Mouse (Mus musculus) forebrain, embryonic 15.5 days (tissue): ENCODE data around the gene Hat1. TPM values are rescaled to one million over a fixed set of nuclear protein-coding genes. Genes with fewer than 3 reads are reported as not detected.
"Not testable (repeated sequence)": the region's sequence is repeated elsewhere in the genome, so short reads cannot be mapped to it uniquely, and the experiment has no call there.

ENCODE experiments used
- ATAC-seq: fragments of 200-750 bp; cut with Nextera tagmentation; replicated peaks from 2 replicates; pipeline ENCODE4 v1.8.0; 2017; ENCODE audit warnings: mild to moderate bottlenecking, moderate TSS enrichment, moderate library complexity
- H3K27ac ChIP-seq: fragments of 300-500 bp; sonication (generic); replicated peaks from 2 replicates; pipeline ENCODE4 v1.5.1; 2015; ENCODE audit warnings: mild to moderate bottlenecking, inconsistent platforms
- H3K27me3 ChIP-seq: fragments of 300-500 bp; sonication (generic); 2 replicates; pipeline ENCODE4 v1.6.1; 2015; ENCODE audit warnings: inconsistent platforms
- H3K36me3 ChIP-seq: fragments of 300-500 bp; sonication (generic); 2 replicates; pipeline ENCODE4 v1.6.1; 2015; ENCODE audit warnings: mild to moderate bottlenecking, inconsistent platforms
- H3K4me1 ChIP-seq: fragments of 300-500 bp; sonication (generic); 2 replicates; pipeline ENCODE4 v1.6.1; 2015; ENCODE audit warnings: inconsistent platforms
- H3K4me2 ChIP-seq: fragments of 300-500 bp; sonication (generic); replicated peaks from 2 replicates; pipeline ENCODE4 v1.6.1; 2015; ENCODE audit warnings: mild to moderate bottlenecking, inconsistent platforms
- H3K4me3 ChIP-seq: fragments of 300-500 bp; sonication (generic); 2 replicates; pipeline ENCODE4 v1.5.1; 2015; ENCODE audit warnings: mild to moderate bottlenecking, inconsistent platforms
- H3K9ac ChIP-seq: fragments of 300-500 bp; sonication (generic); replicated peaks from 2 replicates; pipeline ENCODE4 v1.6.1; 2015; ENCODE audit warnings: mild to moderate bottlenecking, inconsistent platforms
- H3K9me3 ChIP-seq: fragments of 300-500 bp; sonication (generic); 2 replicates; pipeline ENCODE4 v1.6.1; 2016; ENCODE audit warnings: inconsistent platforms
- WGBS: fragments of 180-500 bp; shearing (Covaris S2); methylation state at CpG from one replicate; pipeline ENCODE4 v1.1.7; 2015; ENCODE audit warnings: mixed read lengths; 5-methylcytosine and 5-hydroxymethylcytosine counted together
- polyA plus RNA-seq: library from polyadenylated mRNA; unstranded; fragments of >200 nt; fragmentation: Nextera tagmentation; extraction: Ambion mirVana; gene quantifications from 2 replicates; pipeline ENCODE4 v1.2.1, GENCODE M21; 2015

Gene Hat1
- polyA plus RNA-seq, 1 experiment from 2014 or later, result 86.8 TPM

DNA sequence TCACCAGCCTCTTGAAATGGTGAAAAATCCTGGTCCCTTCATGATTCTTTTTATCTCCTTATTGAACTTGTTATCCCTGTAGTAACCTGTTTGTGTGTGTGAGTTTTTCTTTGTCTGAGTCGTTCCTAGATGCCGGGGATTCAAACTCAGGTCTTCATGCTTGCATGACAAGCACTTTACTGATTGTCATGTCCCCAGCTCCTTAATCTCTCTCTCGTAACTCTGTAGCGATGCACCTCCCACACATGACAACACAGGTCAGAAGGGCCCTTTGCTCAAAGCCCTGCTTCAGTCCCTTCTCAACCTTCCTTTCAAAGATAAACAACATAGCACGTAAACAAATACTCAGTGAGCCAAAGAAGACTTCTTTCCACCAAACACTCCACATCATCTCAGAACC, 30.4 kb upstream of the Hat1 start:
- ATAC-seq, result no peak
- Histone ChIP-seq H3K9ac (no peak overlapping the region), H3K4me3 (no peak overlapping the region), H3K4me2 (no peak overlapping the region), H3K27ac (no peak overlapping the region), H3K36me3 (peaks cover 8% of the 10 kb centered on the region; the same call in 1 of the 2 replicates), H3K4me1 (no peaks in the 10 kb centered on the region), H3K27me3 (no peaks in the 10 kb centered on the region), H3K9me3 (no peaks in the 10 kb centered on the region)
- 98% methylated on average over 5 of the region's 5 CpGs for WGBS

DNA sequence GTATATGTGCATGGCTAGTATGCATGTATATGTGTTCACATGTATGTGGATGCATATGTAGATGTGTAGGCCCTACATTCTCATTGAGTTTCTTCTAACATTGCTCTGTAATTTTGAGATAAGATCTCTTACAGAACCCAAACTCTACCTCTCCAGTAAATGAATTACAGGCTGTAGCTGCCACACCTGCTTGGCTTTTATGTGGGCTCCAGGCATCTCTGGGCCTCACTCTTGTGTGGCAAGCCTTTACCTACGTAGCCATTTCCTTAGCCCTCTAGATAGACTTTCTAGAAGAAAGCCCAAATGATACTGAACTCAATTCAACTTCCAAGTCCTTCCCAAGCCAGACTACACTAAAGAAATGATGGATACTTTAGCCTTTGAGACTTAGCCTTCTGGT, 28.6 kb upstream of the Hat1 start:
- no peak for ATAC-seq
- no peaks in the 10 kb centered on the region for H3K27me3 ChIP-seq
- no peak overlapping the region for H3K4me3 ChIP-seq
- H3K9ac ChIP-seq, result no peak overlapping the region
- H3K27ac ChIP-seq, result no peak overlapping the region
- H3K4me1 ChIP-seq, result peaks cover 12% of the 10 kb centered on the region
- H3K36me3 ChIP-seq, result peaks cover 8% of the 10 kb centered on the region; the same call in 1 of the 2 replicates
- 88% methylated on average over 1 of the region's 1 CpGs for WGBS
- no peaks in the 10 kb centered on the region for H3K9me3 ChIP-seq
- no peak overlapping the region for H3K4me2 ChIP-seq

GRCm38 (mm10) chr2:71366618-71367124, 22.1 kb upstream of the Hat1 start:
- H3K36me3 ChIP-seq, result peaks cover 3% of the 10 kb centered on the region; the same call in 1 of the 2 replicates
- peak overlapping the region; percentile 75 for H3K4me3 ChIP-seq
- peak overlapping the region; percentile 64 for H3K4me2 ChIP-seq
- peak overlapping the region; percentile 82 for H3K9ac ChIP-seq
- H3K4me1 ChIP-seq, result peaks cover 26% of the 10 kb centered on the region
- 15% methylated on average over 9 of the region's 9 CpGs for WGBS
- no peaks in the 10 kb centered on the region for H3K27me3 ChIP-seq
- peak overlapping the region; percentile 81 for H3K27ac ChIP-seq
- no peaks in the 10 kb centered on the region for H3K9me3 ChIP-seq
- no peak; the same call in 1 of the 2 replicates for ATAC-seq

DNA sequence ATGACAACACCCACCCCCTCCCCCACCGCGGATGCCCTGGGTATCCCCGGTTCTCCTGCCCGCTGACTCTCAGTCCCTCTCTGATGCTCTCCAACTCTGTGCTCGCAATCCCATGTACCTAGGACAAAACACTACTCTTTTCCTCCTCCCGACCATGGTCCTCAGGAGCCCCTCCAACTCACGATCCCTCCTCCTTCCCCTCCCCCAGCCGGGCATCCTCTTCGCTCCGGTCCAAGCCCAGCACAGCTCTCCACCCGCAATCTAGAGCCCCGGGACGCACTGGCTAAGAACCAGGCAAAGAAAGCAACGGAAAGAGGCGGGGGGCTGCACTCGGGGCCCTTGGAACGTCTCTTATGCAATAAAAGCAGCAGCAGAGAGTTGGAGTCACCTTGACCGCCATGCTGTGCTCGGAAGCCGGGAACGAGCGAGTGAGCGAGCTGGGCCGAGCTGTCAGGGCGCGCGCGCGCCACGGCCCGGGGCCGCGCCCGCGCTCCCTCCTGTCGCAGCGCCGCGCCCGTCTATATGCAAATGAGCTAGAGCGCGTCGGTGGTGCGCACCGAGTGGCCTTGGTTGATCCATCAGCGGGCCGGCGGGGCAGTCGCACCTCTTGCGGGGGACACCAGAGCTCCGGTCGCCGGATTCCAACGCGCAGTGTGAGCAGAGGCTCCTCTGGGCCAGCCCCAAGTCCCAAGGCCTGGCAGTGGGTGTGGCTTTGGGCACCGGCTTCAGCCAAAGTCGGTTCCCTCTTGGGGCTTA, 21.5 kb upstream of the Hat1 start, which contains the start of gene Slc25a12:
Gene Slc25a12 (minus strand): TSS at position 625 of the 756 bp plus-strand sequence.
- H3K4me3 ChIP-seq, result peak within 1 kb of the TSS; percentile 75
- H3K9ac ChIP-seq, result peak within 1 kb of the TSS; percentile 82
- H3K4me1 ChIP-seq, result peaks cover 26% of the 10 kb centered on the region
- peak within 1 kb of the TSS; percentile 64 for H3K4me2 ChIP-seq
- peak; percentile 94 for ATAC-seq
- no peaks in the 10 kb centered on the region; the same call in 1 of the 2 replicates for H3K36me3 ChIP-seq
- H3K27me3 ChIP-seq, result no peaks in the 10 kb centered on the region
- peak within 1 kb of the TSS; percentile 81 for H3K27ac ChIP-seq
- H3K9me3 ChIP-seq, result no peaks in the 10 kb centered on the region
- WGBS, result under 1% methylated on average over 57 of the region's 57 CpGs

DNA sequence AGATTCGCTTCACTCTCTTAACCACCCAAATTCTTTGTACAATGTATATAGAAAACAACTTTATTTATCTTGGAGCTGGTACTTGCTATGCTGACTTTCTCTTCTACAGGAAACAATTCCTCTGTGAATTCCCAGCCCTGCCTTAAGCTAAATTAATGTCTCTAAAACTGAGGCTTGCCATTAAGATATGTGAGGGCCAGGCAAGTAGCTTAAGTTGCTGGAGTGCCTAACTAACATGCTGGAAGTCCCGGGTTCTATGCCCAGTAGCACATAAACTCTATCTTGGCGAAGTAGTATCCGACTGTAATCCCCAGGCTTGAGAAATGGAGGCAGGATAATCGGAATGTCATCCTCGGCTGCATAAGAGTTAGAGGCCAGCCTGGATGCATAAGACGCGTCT, 20.7 kb upstream of the Hat1 start:
- no peak for ATAC-seq
- 35% methylated on average over 8 of the region's 8 CpGs for WGBS
- no peak overlapping the region for H3K9ac ChIP-seq
- peak overlapping the region; percentile 75; the same call in 1 of the 2 replicates for H3K4me3 ChIP-seq
- H3K9me3 ChIP-seq, result no peaks in the 10 kb centered on the region
- H3K27me3 ChIP-seq, result no peaks in the 10 kb centered on the region
- no peak overlapping the region for H3K27ac ChIP-seq
- H3K36me3 ChIP-seq, result no peaks in the 10 kb centered on the region
- peaks cover 26% of the 10 kb centered on the region for H3K4me1 ChIP-seq
- peak overlapping the region; percentile 64 for H3K4me2 ChIP-seq

- WGBS, result 56% methylated on average over 5 of the region's 5 CpGs
- H3K36me3 ChIP-seq, result no peaks in the 10 kb centered on the region
- no peak overlapping the region for H3K4me3 ChIP-seq
- no peak for ATAC-seq
- H3K4me1 ChIP-seq, result peaks cover 4% of the 10 kb centered on the region
- H3K9me3 ChIP-seq, result no peaks in the 10 kb centered on the region
- H3K27me3 ChIP-seq, result no peaks in the 10 kb centered on the region
- no peak overlapping the region for H3K27ac ChIP-seq
- H3K9ac ChIP-seq, result no peak overlapping the region
- H3K4me2 ChIP-seq, result no peak overlapping the region
These were observed 17.0 kb upstream of the Hat1 start for GRCm38 (mm10) chr2:71371790-71372189.

- not testable (repeated sequence) for H3K27me3 ChIP-seq, H3K27ac ChIP-seq, H3K4me2 ChIP-seq, H3K9me3 ChIP-seq, ATAC-seq, H3K36me3 ChIP-seq, H3K4me1 ChIP-seq, H3K9ac ChIP-seq, H3K4me3 ChIP-seq
- 95% methylated on average over 4 of the region's 4 CpGs for WGBS
These were observed 16.5 kb upstream of the Hat1 start for GRCm38 (mm10) chr2:71372261-71372660.

- Histone ChIP-seq H3K9me3 (no peaks in the 10 kb centered on the region), H3K27ac (no peak overlapping the region), H3K27me3 (no peaks in the 10 kb centered on the region), H3K4me3 (no peak overlapping the region), H3K4me1 (no peaks in the 10 kb centered on the region), H3K4me2 (no peak overlapping the region), H3K9ac (no peak overlapping the region), H3K36me3 (no peaks in the 10 kb centered on the region)
- WGBS, result 74% methylated on average over 8 of the region's 8 CpGs
- no peak for ATAC-seq
These were observed 14.2 kb upstream of the Hat1 start for GRCm38 (mm10) chr2:71374275-71375155.

DNA sequence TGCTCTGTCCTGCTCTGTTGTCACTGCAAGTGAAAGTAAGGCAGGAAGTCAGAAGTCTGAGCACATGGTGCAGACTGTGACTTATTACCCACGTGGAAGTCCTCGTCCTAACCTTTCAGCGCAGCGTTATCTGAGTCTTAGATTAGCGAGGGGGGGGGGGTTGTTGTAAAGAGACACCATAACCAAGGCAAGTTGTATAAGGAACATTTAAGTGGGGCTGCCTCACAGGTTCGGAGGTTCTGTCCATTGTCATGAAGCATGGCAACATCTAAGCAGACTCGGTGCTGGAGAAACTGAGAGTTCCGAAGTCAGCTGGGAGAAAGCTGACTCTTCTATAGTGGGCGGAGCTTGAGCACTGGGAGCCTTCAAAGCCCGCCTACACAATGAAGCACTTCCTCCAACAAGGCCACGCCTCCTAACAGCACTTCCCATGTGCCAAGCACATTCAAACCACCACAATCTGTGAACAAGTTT, 12.3 kb upstream of the Hat1 start:
- no peaks in the 10 kb centered on the region for H3K27me3 ChIP-seq
- H3K9ac ChIP-seq, result no peak overlapping the region
- no peaks in the 10 kb centered on the region for H3K4me1 ChIP-seq
- H3K9me3 ChIP-seq, result no peaks in the 10 kb centered on the region
- no peak overlapping the region for H3K4me2 ChIP-seq
- 53% methylated on average over 11 of the region's 11 CpGs for WGBS
- no peak for ATAC-seq
- no peaks in the 10 kb centered on the region for H3K36me3 ChIP-seq
- no peak overlapping the region for H3K27ac ChIP-seq
- H3K4me3 ChIP-seq, result no peak overlapping the region

GRCm38 (mm10) chr2:71377426-71377825, 11.3 kb upstream of the Hat1 start:
- Histone ChIP-seq H3K4me3 (no peak overlapping the region), H3K36me3 (no peaks in the 10 kb centered on the region), H3K27ac (no peak overlapping the region), H3K9me3 (no peaks in the 10 kb centered on the region), H3K4me1 (no peaks in the 10 kb centered on the region), H3K9ac (no peak overlapping the region), H3K4me2 (no peak overlapping the region), H3K27me3 (no peaks in the 10 kb centered on the region)
- WGBS, result 90% methylated on average over 5 of the region's 5 CpGs
- no peak for ATAC-seq

DNA sequence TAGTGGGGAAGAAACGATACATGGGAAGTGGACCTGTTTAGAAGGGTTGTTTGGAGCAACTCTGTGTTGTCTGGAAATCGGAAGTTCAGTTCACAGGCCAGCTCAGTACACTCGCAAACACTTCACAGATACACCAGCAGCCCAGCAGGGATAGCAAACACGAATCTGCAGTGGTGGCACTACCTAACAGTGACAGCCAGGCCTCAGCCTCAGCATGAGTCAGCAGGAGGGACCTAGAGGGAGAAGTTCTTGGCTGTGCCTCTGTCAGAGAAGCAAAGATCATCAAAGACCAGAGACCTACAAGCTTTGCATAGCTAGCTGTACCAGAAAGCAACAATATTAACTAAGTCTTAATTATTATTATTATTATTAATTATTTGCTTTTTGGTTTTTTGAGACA, 6.8 kb upstream of the Hat1 start:
- H3K36me3 ChIP-seq, result no peaks in the 10 kb centered on the region
- WGBS, result 80% methylated on average over 4 of the region's 4 CpGs
- no peak for ATAC-seq
- H3K27me3 ChIP-seq, result no peaks in the 10 kb centered on the region
- H3K4me1 ChIP-seq, result no peaks in the 10 kb centered on the region
- H3K27ac ChIP-seq, result no peak overlapping the region
- no peak overlapping the region for H3K4me2 ChIP-seq
- H3K9me3 ChIP-seq, result no peaks in the 10 kb centered on the region
- no peak overlapping the region for H3K4me3 ChIP-seq
- no peak overlapping the region for H3K9ac ChIP-seq

DNA sequence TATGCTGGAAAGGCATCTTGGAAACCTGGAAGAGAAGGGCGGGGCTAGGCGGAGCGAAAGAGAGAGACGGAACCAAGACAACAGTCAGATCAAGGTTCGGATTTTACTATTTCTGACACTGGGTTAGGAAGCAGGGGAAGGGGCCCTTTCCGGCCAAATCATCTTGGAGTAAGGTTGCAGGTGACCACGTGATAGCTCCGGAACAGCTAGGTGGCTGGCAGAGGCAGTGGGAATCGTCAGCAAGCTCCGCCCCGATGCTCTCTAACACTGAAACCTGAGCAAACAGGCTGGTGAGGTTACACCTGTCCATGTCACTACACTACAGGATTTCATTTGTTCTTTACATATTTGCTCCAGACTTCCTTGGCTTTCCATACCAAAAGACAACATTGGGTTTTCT, 4.9 kb upstream of the Hat1 start:
- Histone ChIP-seq H3K4me1 (peaks cover 3% of the 10 kb centered on the region; the same call in 1 of the 2 replicates), H3K4me3 (no peak overlapping the region), H3K9me3 (no peaks in the 10 kb centered on the region), H3K27ac (no peak overlapping the region), H3K36me3 (no peaks in the 10 kb centered on the region), H3K4me2 (no peak overlapping the region), H3K9ac (no peak overlapping the region), H3K27me3 (no peaks in the 10 kb centered on the region)
- 54% methylated on average over 11 of the region's 11 CpGs for WGBS
- ATAC-seq, result no peak
